Mouse (Mus musculus) liver, embryonic 14.5 days (tissue): ENCODE data around the gene Kiss1r.

Source experiments
- CTCF ChIP-seq: IDR thresholded peaks from 2 replicates; pipeline ENCODE4 v1.5.1; 2016; ENCODE audit warnings: antibody characterized with exemption, low read depth, control low read depth
- EP300 ChIP-seq: IDR thresholded peaks from 2 replicates; pipeline ENCODE4 v1.6.1; 2016; ENCODE audit warnings: antibody characterized with exemption, low read depth

GRCm38 (mm10) chr10:79964727-79965126, 48.0 kb downstream of the Kiss1r start:
- TF ChIP-seq CTCF (no peak), EP300 (no peak)
